Mouse (Mus musculus) forebrain, embryonic 16.5 days (tissue): ENCODE results near the gene Mapkapk2. TPM values are rescaled to one million over a fixed set of nuclear protein-coding genes. Genes with fewer than 3 reads are reported as not detected.

Experiments used
- ATAC-seq: fragments of 200-750 bp; cut with Nextera tagmentation; 2 replicates; pipeline ENCODE4 v1.8.0; 2017; ENCODE audit warnings: mild to moderate bottlenecking, moderate library complexity
- H3K27ac ChIP-seq: fragments of 300-500 bp; sonication (generic); 2 replicates; pipeline ENCODE4 v1.5.1; 2014; ENCODE audit warnings: low read length, control low read depth
- H3K27me3 ChIP-seq: fragments of 300-500 bp; sonication (generic); replicated peaks from 2 replicates; pipeline ENCODE4 v1.6.1; 2014; ENCODE audit warnings: low read length; ENCODE audit not compliant: control insufficient read depth, insufficient read depth
- H3K36me3 ChIP-seq: fragments of 300-500 bp; sonication (generic); 2 replicates; pipeline ENCODE4 v1.6.1; 2014; ENCODE audit not compliant: control insufficient read depth, insufficient read depth
- H3K4me1 ChIP-seq: fragments of 300-500 bp; sonication (generic); replicated peaks from 2 replicates; pipeline ENCODE4 v1.6.1; 2014; ENCODE audit warnings: low read length; ENCODE audit not compliant: control insufficient read depth, insufficient read depth
- H3K4me2 ChIP-seq: fragments of 300-500 bp; sonication (generic); 2 replicates; pipeline ENCODE4 v1.6.1; 2014; ENCODE audit warnings: mild to moderate bottlenecking, low read length, control low read depth
- H3K4me3 ChIP-seq: fragments of 300-500 bp; sonication (generic); replicated peaks from 2 replicates; pipeline ENCODE4 v1.5.1; 2014; ENCODE audit warnings: mild to moderate bottlenecking, low read length, control low read depth
- H3K9ac ChIP-seq: fragments of 300-500 bp; sonication (generic); replicated peaks from 2 replicates; pipeline ENCODE4 v1.6.1; 2014; ENCODE audit warnings: low read depth, low read length, control low read depth
- H3K9me3 ChIP-seq: fragments of 300-500 bp; sonication (generic); 2 replicates; pipeline ENCODE4 v1.6.1; 2016; ENCODE audit warnings: low read length; ENCODE audit not compliant: control insufficient read depth
- WGBS: fragments of 180-500 bp; shearing (Covaris S2); extraction: QIAGEN DNeasy Blood & Tissue Kit; methylation state at CpG from one replicate; pipeline ENCODE4 v1.1.7; 2014; 5-methylcytosine and 5-hydroxymethylcytosine counted together
- polyA plus RNA-seq: library from polyadenylated mRNA; unstranded; fragments of >200 nt; fragmentation: Nextera tagmentation; extraction: Ambion mirVana; gene quantifications from 2 replicates; pipeline ENCODE4 v1.2.1, GENCODE M21; 2015

The Mapkapk2 gene
- polyA plus RNA-seq, 1 experiment from 2014 or later, result 19.9 TPM

DNA sequence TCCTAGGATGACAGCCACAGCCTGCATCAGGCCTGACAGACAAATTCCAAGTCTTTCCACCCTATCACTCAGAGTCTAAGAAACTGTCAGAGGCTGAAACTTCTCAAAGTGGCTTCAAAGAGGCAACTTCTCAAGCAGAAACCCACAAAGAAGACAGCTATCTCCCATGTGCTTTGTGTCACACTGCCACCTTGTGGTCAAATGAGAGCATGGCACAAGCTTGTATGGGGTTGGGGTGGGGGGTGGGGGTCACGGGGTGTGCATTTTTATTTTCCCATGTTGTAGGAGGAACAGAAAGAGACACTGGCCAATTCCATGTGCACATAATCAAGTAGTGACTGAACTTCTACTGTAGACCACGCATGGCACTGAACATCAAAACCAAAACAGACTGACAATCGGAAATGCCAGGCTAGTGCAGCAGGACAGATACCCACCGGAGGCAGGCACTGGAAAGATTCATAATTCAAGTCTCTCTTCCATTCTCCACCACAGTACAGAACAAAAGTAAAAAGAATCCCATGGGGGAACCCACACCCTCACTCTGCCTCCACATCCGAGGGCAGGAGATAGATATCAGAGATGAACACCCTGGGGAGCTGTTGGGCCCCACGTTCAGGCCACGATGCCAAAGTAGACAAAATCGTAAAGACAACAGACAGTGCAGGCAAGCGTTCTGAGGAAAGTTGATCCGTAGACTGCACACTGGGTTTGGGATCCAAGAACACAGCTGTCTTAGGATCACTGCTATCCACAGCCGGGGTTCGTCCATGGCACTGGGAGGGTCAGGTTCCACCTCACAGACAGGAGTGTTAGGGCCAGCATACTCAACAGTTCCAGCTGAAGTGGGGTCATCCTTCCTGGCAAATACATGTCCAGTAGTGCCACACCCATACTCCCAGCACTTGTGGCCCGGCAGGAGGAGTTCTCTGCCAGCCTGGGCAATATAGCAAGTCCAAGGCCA is 37.1 kb downstream of the Mapkapk2 start:
- Histone ChIP-seq H3K27me3 (no peaks in the 10 kb centered on the region), H3K27ac (no peak overlapping the region), H3K4me3 (no peak overlapping the region), H3K9ac (no peak overlapping the region), H3K4me2 (no peak overlapping the region), H3K9me3 (no peaks in the 10 kb centered on the region), H3K4me1 (peaks cover 27% of the 10 kb centered on the region), H3K36me3 (peaks cover 10% of the 10 kb centered on the region; the same call in 1 of the 2 replicates)
- WGBS, result 73% methylated on average over 13 of the region's 13 CpGs
- ATAC-seq, result peak; percentile 29; the same call in 1 of the 2 replicates

GRCm38 (mm10) chr1:131059841-131060240 is 37.8 kb downstream of the Mapkapk2 start:
- Histone ChIP-seq H3K4me3 (no peak overlapping the region), H3K27me3 (no peaks in the 10 kb centered on the region), H3K27ac (0 out of 2 replicates have a peak overlapping the region, but pooled peaks have one; percentile 14), H3K4me1 (peaks cover 27% of the 10 kb centered on the region), H3K9me3 (no peaks in the 10 kb centered on the region), H3K36me3 (peaks cover 17% of the 10 kb centered on the region), H3K4me2 (no peak overlapping the region), H3K9ac (no peak overlapping the region)
- no peak for ATAC-seq
- 83% methylated on average over 5 of the region's 5 CpGs for WGBS

- Histone ChIP-seq H3K9me3 (no peaks in the 10 kb centered on the region), H3K9ac (0 out of 2 replicates have a peak overlapping the region, but pooled peaks have one; percentile 7), H3K27me3 (no peaks in the 10 kb centered on the region), H3K27ac (no peak overlapping the region), H3K4me2 (no peak overlapping the region), H3K4me1 (peaks cover 27% of the 10 kb centered on the region), H3K36me3 (peaks cover 19% of the 10 kb centered on the region), H3K4me3 (no peak overlapping the region)
- WGBS, result 57% methylated on average over 1 of the region's 1 CpGs
- ATAC-seq, result no peak
These were observed 38.2 kb downstream of the Mapkapk2 start for GRCm38 (mm10) chr1:131059411-131059810.

- WGBS, result 87% methylated on average over 7 of the region's 7 CpGs
- Histone ChIP-seq H3K4me3 (no peak overlapping the region), H3K9me3 (no peaks in the 10 kb centered on the region), H3K27ac (no peak overlapping the region), H3K4me1 (peaks cover 26% of the 10 kb centered on the region), H3K4me2 (no peak overlapping the region), H3K36me3 (peaks cover 19% of the 10 kb centered on the region), H3K27me3 (no peaks in the 10 kb centered on the region), H3K9ac (no peak overlapping the region)
- no peak for ATAC-seq
These were observed 39.2 kb downstream of the Mapkapk2 start for GRCm38 (mm10) chr1:131058431-131058830.

- WGBS, result 92% methylated on average over 4 of the region's 4 CpGs
- no peak overlapping the region for H3K4me2 ChIP-seq
- no peak for ATAC-seq
These were observed 43.4 kb downstream of the Mapkapk2 start for GRCm38 (mm10) chr1:131054251-131054650.

GRCm38 (mm10) chr1:131053656-131054055 is 44.0 kb downstream of the Mapkapk2 start:
- Histone ChIP-seq H3K9me3 (no peaks in the 10 kb centered on the region), H3K27ac (no peak overlapping the region), H3K4me3 (no peak overlapping the region), H3K36me3 (peaks cover 19% of the 10 kb centered on the region), H3K4me2 (no peak overlapping the region), H3K4me1 (no peaks in the 10 kb centered on the region), H3K27me3 (no peaks in the 10 kb centered on the region), H3K9ac (no peak overlapping the region)
- peak; percentile 17; the same call in 1 of the 2 replicates for ATAC-seq
- 59% methylated on average over 4 of the region's 4 CpGs for WGBS

More at GRCm38 (mm10) chr1:131054251-131054650, 43.4 kb downstream of the Mapkapk2 start:
- no peak overlapping the region for H3K9ac ChIP-seq
- H3K9me3 ChIP-seq, result no peaks in the 10 kb centered on the region
- H3K4me1 ChIP-seq, result peaks cover 3% of the 10 kb centered on the region; the same call in 1 of the 2 replicates
- no peak overlapping the region for H3K27ac ChIP-seq
- no peak overlapping the region for H3K4me3 ChIP-seq
- peaks cover 19% of the 10 kb centered on the region for H3K36me3 ChIP-seq
- H3K27me3 ChIP-seq, result no peaks in the 10 kb centered on the region

DNA sequence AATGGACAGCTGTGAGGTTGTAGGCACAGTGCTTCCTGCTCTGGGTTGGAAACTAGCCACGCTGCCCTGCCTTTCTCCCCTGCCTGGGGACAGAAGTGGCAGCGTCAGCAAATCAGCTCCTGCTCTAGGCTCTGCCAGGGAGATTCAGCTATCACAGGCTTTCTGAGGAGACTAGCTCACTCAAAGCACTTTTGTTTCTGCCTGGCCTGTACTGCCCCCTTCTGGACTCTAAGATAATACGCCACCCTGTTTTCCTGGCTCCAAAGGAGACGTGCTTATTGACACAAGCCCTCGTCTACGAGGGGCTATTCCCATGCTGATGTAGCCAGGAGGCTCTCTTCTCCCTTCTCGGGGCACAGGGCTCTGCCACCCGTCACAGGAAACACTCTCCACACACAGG is 44.4 kb downstream of the Mapkapk2 start:
- 2% methylated on average over 7 of the region's 8 CpGs for WGBS
- no peaks in the 10 kb centered on the region for H3K27me3 ChIP-seq
- ATAC-seq, result peak; percentile 80
- H3K9ac ChIP-seq, result no peak overlapping the region
- H3K4me3 ChIP-seq, result no peak overlapping the region
- H3K27ac ChIP-seq, result no peak overlapping the region
- H3K4me1 ChIP-seq, result no peaks in the 10 kb centered on the region
- H3K9me3 ChIP-seq, result no peaks in the 10 kb centered on the region
- H3K36me3 ChIP-seq, result peaks cover 19% of the 10 kb centered on the region
- H3K4me2 ChIP-seq, result no peak overlapping the region

GRCm38 (mm10) chr1:131051073-131051472 is 46.6 kb downstream of the Mapkapk2 start:
- WGBS, result 39% methylated on average over 7 of the region's 7 CpGs

GRCm38 (mm10) chr1:131050617-131051016 is 47.0 kb downstream of the Mapkapk2 start:
- Histone ChIP-seq H3K9ac (no peak overlapping the region), H3K27ac (no peak overlapping the region), H3K9me3 (no peaks in the 10 kb centered on the region), H3K4me2 (no peak overlapping the region), H3K36me3 (peaks cover 9% of the 10 kb centered on the region), H3K27me3 (no peaks in the 10 kb centered on the region), H3K4me1 (no peaks in the 10 kb centered on the region), H3K4me3 (no peak overlapping the region)
- ATAC-seq, result no peak
- WGBS, result 89% methylated on average over 5 of the region's 5 CpGs

More at GRCm38 (mm10) chr1:131051073-131051472, 46.6 kb downstream of the Mapkapk2 start:
- Histone ChIP-seq H3K9ac (no peak overlapping the region), H3K4me1 (no peaks in the 10 kb centered on the region), H3K27me3 (no peaks in the 10 kb centered on the region), H3K4me3 (no peak overlapping the region), H3K4me2 (no peak overlapping the region), H3K27ac (no peak overlapping the region), H3K9me3 (no peaks in the 10 kb centered on the region), H3K36me3 (peaks cover 12% of the 10 kb centered on the region)
- ATAC-seq, result no peak
